Mouse (Mus musculus) midbrain, embryonic 16.5 days (tissue): ENCODE results near the gene Atp5e. TPM values are rescaled to one million over a fixed set of nuclear protein-coding genes. Genes with fewer than 3 reads are reported as not detected.
A peak's percentile ranks its signal among the peaks of the same experiment; 100 is the strongest.

Experiments used
- ATAC-seq: fragments of 200-750 bp; cut with Nextera tagmentation; 2 replicates; pipeline ENCODE4 v1.8.0; 2017; ENCODE audit warnings: moderate TSS enrichment
- H3K27ac ChIP-seq: fragments of 300-500 bp; sonication (generic); 2 replicates; pipeline ENCODE4 v1.5.1; 2014; ENCODE audit warnings: mild to moderate bottlenecking, low read length, mixed read lengths
- H3K27me3 ChIP-seq: fragments of 300-500 bp; sonication (generic); 2 replicates; pipeline ENCODE4 v1.6.1; 2014; ENCODE audit warnings: low read depth, low read length, mixed read lengths; ENCODE audit not compliant: control insufficient read depth, insufficient read depth
- H3K36me3 ChIP-seq: fragments of 300-500 bp; sonication (generic); 2 replicates; pipeline ENCODE4 v1.6.1; 2014; ENCODE audit warnings: mild to moderate bottlenecking, low read length, moderate library complexity, mixed read lengths; ENCODE audit not compliant: control insufficient read depth, insufficient read depth
- H3K4me1 ChIP-seq: fragments of 300-500 bp; sonication (generic); 2 replicates; pipeline ENCODE4 v1.6.1; 2014; ENCODE audit warnings: mild to moderate bottlenecking, low read length, mixed read lengths; ENCODE audit not compliant: control insufficient read depth, insufficient read depth
- H3K4me2 ChIP-seq: fragments of 300-500 bp; sonication (generic); 2 replicates; pipeline ENCODE4 v1.6.1; 2014; ENCODE audit warnings: mild to moderate bottlenecking, low read length, mixed read lengths
- H3K4me3 ChIP-seq: fragments of 300-500 bp; sonication (generic); 2 replicates; pipeline ENCODE4 v1.5.1; 2014; ENCODE audit warnings: low read depth, mild to moderate bottlenecking, low read length, moderate library complexity, mixed read lengths
- H3K9ac ChIP-seq: fragments of 300-500 bp; sonication (generic); 2 replicates; pipeline ENCODE4 v1.6.1; 2014; ENCODE audit warnings: low read depth, low read length, mixed read lengths
- H3K9me3 ChIP-seq: fragments of 300-500 bp; sonication (generic); replicated peaks from 2 replicates; pipeline ENCODE4 v1.6.1; 2014; ENCODE audit warnings: mild to moderate bottlenecking, low read length, mixed read lengths; ENCODE audit not compliant: control insufficient read depth, poor library complexity, severe bottlenecking
- WGBS: fragments of 180-500 bp; shearing (Covaris S2); extraction: QIAGEN DNeasy Blood & Tissue Kit; methylation state at CpG from one replicate; pipeline ENCODE4 v1.1.7; 2014; 5-methylcytosine and 5-hydroxymethylcytosine counted together
- polyA plus RNA-seq: library from polyadenylated mRNA; unstranded; fragments of >200 nt; fragmentation: Nextera tagmentation; extraction: Ambion mirVana; gene quantifications from 2 replicates; pipeline ENCODE4 v1.2.1, GENCODE M21; 2015

Gene Atp5e
- polyA plus RNA-seq, 1 experiment from 2014 or later = 681 TPM

GRCm38 (mm10) chr2:174463370-174463769 lies 535 bp downstream of the Atp5e start:
- no peaks in the 10 kb centered on the region for H3K9me3 ChIP-seq
- no peaks in the 10 kb centered on the region for H3K27me3 ChIP-seq
- peak; percentile 52 for ATAC-seq
- peak overlapping the region; percentile 80 for H3K27ac ChIP-seq
- peaks cover 18% of the 10 kb centered on the region for H3K36me3 ChIP-seq
- peak overlapping the region; percentile 87 for H3K9ac ChIP-seq
- WGBS = 35% methylated on average over 10 of the region's 10 CpGs
- peak overlapping the region; percentile 79 for H3K4me3 ChIP-seq
- H3K4me1 ChIP-seq = peaks cover 7% of the 10 kb centered on the region
- peak overlapping the region; percentile 70 for H3K4me2 ChIP-seq

- Histone ChIP-seq H3K4me3 (no peak overlapping the region), H3K27me3 (no peaks in the 10 kb centered on the region), H3K9me3 (no peaks in the 10 kb centered on the region), H3K36me3 (peaks cover 13% of the 10 kb centered on the region; the same call in 1 of the 2 replicates), H3K4me2 (no peak overlapping the region), H3K9ac (no peak overlapping the region), H3K27ac (no peak overlapping the region), H3K4me1 (peaks cover 7% of the 10 kb centered on the region)
- WGBS = 41% methylated on average over 2 of the region's 2 CpGs
- ATAC-seq = no peak
Observed at GRCm38 (mm10) chr2:174459365-174459764, 4.5 kb downstream of the Atp5e start.

- Histone ChIP-seq H3K4me3 (no peak overlapping the region), H3K9me3 (no peaks in the 10 kb centered on the region), H3K4me1 (no peaks in the 10 kb centered on the region), H3K36me3 (no peaks in the 10 kb centered on the region), H3K27me3 (no peaks in the 10 kb centered on the region), H3K4me2 (no peak overlapping the region), H3K27ac (no peak overlapping the region), H3K9ac (no peak overlapping the region)
- ATAC-seq = no peak
- WGBS = 83% methylated on average over 7 of the region's 7 CpGs
Observed at GRCm38 (mm10) chr2:174453681-174454080, 10.2 kb downstream of the Atp5e start.

GRCm38 (mm10) chr2:174450353-174450752 lies 13.6 kb downstream of the Atp5e start, which contains the start of gene Tubb1:
Gene Tubb1 (plus strand): TSS chr2:174450695.
- Histone ChIP-seq H3K27ac (no peak within 1 kb of the TSS), H3K9ac (no peak within 1 kb of the TSS), H3K9me3 (no peaks in the 10 kb centered on the region), H3K36me3 (no peaks in the 10 kb centered on the region), H3K4me1 (no peaks in the 10 kb centered on the region), H3K27me3 (no peaks in the 10 kb centered on the region), H3K4me2 (no peak within 1 kb of the TSS), H3K4me3 (no peak within 1 kb of the TSS)
- 84% methylated on average over 4 of the region's 4 CpGs for WGBS
- ATAC-seq = no peak

GRCm38 (mm10) chr2:174448405-174448804 lies 15.5 kb downstream of the Atp5e start:
- no peak for ATAC-seq
- no peaks in the 10 kb centered on the region for H3K9me3 ChIP-seq
- no peaks in the 10 kb centered on the region for H3K4me1 ChIP-seq
- no peak overlapping the region for H3K4me3 ChIP-seq
- 92% methylated on average over 4 of the region's 4 CpGs for WGBS
- H3K27ac ChIP-seq = no peak overlapping the region
- no peaks in the 10 kb centered on the region for H3K36me3 ChIP-seq
- H3K27me3 ChIP-seq = no peaks in the 10 kb centered on the region
- no peak overlapping the region for H3K9ac ChIP-seq
- H3K4me2 ChIP-seq = no peak overlapping the region

GRCm38 (mm10) chr2:174446905-174447304 lies 17.0 kb downstream of the Atp5e start:
- WGBS = 46% methylated on average over 8 of the region's 8 CpGs
- no peak for ATAC-seq
- Histone ChIP-seq H3K27ac (no peak overlapping the region), H3K4me2 (no peak overlapping the region), H3K27me3 (no peaks in the 10 kb centered on the region), H3K4me1 (no peaks in the 10 kb centered on the region), H3K9me3 (no peaks in the 10 kb centered on the region), H3K36me3 (no peaks in the 10 kb centered on the region), H3K4me3 (no peak overlapping the region), H3K9ac (no peak overlapping the region)

- 54% methylated on average over 7 of the region's 7 CpGs for WGBS
- no peaks in the 10 kb centered on the region for H3K27me3 ChIP-seq
- H3K36me3 ChIP-seq = no peaks in the 10 kb centered on the region
- no peak overlapping the region for H3K4me2 ChIP-seq
- H3K4me3 ChIP-seq = no peak overlapping the region
- H3K9ac ChIP-seq = no peak overlapping the region
- no peak overlapping the region for H3K27ac ChIP-seq
- H3K9me3 ChIP-seq = no peaks in the 10 kb centered on the region
- H3K4me1 ChIP-seq = no peaks in the 10 kb centered on the region
- ATAC-seq = no peak
Observed at GRCm38 (mm10) chr2:174446492-174446891, 17.4 kb downstream of the Atp5e start.

- Histone ChIP-seq H3K4me1 (no peaks in the 10 kb centered on the region), H3K9me3 (no peaks in the 10 kb centered on the region), H3K27me3 (no peaks in the 10 kb centered on the region), H3K4me3 (no peak overlapping the region), H3K9ac (no peak overlapping the region), H3K4me2 (no peak overlapping the region), H3K27ac (no peak overlapping the region), H3K36me3 (no peaks in the 10 kb centered on the region)
- 88% methylated on average over 6 of the region's 6 CpGs for WGBS
- ATAC-seq = no peak
Observed at GRCm38 (mm10) chr2:174445018-174445417, 18.9 kb downstream of the Atp5e start.

GRCm38 (mm10) chr2:174444359-174444758 lies 19.5 kb downstream of the Atp5e start:
- H3K4me2 ChIP-seq = no peak overlapping the region
- 0 out of 2 replicates have a peak, but pooled peaks cover under 1% of the 10 kb centered on the region for H3K4me1 ChIP-seq
- H3K9me3 ChIP-seq = no peaks in the 10 kb centered on the region
- H3K36me3 ChIP-seq = no peaks in the 10 kb centered on the region
- H3K27me3 ChIP-seq = no peaks in the 10 kb centered on the region
- ATAC-seq = no peak
- no peak overlapping the region for H3K9ac ChIP-seq
- no peak overlapping the region for H3K4me3 ChIP-seq
- WGBS = 86% methylated on average over 7 of the region's 7 CpGs
- no peak overlapping the region for H3K27ac ChIP-seq
